Mouse (Mus musculus) forebrain, embryonic 11.5 days (tissue): ENCODE measurements around the gene Ncaph. TPM values are rescaled to one million over a fixed set of nuclear protein-coding genes. Genes with fewer than 3 reads are reported as not detected.
"Not testable (repeated sequence)": the region's sequence is repeated elsewhere in the genome, so short reads cannot be mapped to it uniquely, and the experiment has no call there.

ENCODE experiments used
- ATAC-seq: fragments of 200-750 bp; cut with Nextera tagmentation; replicated peaks from 2 replicates; pipeline ENCODE4 v1.8.0; 2017; ENCODE audit warnings: moderate TSS enrichment; ENCODE audit not compliant: low FRiP score
- DNase-seq: peaks from one replicate; pipeline ENCODE4 v3.0.0-alpha.2; 2017; ENCODE audit warnings: low spot score
- H3K27ac ChIP-seq: fragments of 300-500 bp; sonication (generic); 2 replicates; pipeline ENCODE4 v1.5.1; 2014; ENCODE audit warnings: low read depth, low read length
- H3K27me3 ChIP-seq: fragments of 300-500 bp; sonication (generic); 2 replicates; pipeline ENCODE4 v1.6.1; 2014; ENCODE audit warnings: mild to moderate bottlenecking, low read length, mixed read lengths; ENCODE audit not compliant: control insufficient read depth, insufficient read depth
- H3K36me3 ChIP-seq: fragments of 300-500 bp; sonication (generic); 2 replicates; pipeline ENCODE4 v1.6.1; 2014; ENCODE audit warnings: mild to moderate bottlenecking, low read length, moderate library complexity, mixed read lengths; ENCODE audit not compliant: control insufficient read depth, insufficient read depth
- H3K4me1 ChIP-seq: fragments of 300-500 bp; sonication (generic); replicated peaks from 2 replicates; pipeline ENCODE4 v1.6.1; 2014; ENCODE audit warnings: low read length, mixed read lengths; ENCODE audit not compliant: control insufficient read depth, insufficient read depth
- H3K4me2 ChIP-seq: fragments of 300-500 bp; sonication (generic); 2 replicates; pipeline ENCODE4 v1.6.1; 2014; ENCODE audit warnings: low read depth, mild to moderate bottlenecking, low read length, moderate library complexity, mixed read lengths; ENCODE audit not compliant: severe bottlenecking
- H3K4me3 ChIP-seq: fragments of 300-500 bp; sonication (generic); 2 replicates; pipeline ENCODE4 v1.5.1; 2014; ENCODE audit warnings: low read depth, low read length
- H3K9ac ChIP-seq: fragments of 300-500 bp; sonication (generic); 2 replicates; pipeline ENCODE4 v1.6.1; 2014; ENCODE audit warnings: low read length
- H3K9me3 ChIP-seq: fragments of 300-500 bp; sonication (generic); 2 replicates; pipeline ENCODE4 v1.6.1; 2016; ENCODE audit warnings: low read length, mixed read lengths; ENCODE audit not compliant: control insufficient read depth
- WGBS: fragments of 180-500 bp; shearing (Covaris S2); extraction: QIAGEN DNeasy Blood & Tissue Kit; methylation state at CpG from one replicate; pipeline ENCODE4 v1.1.7; 2014; 5-methylcytosine and 5-hydroxymethylcytosine counted together
- polyA plus RNA-seq: library from polyadenylated mRNA; unstranded; fragments of >200 nt; fragmentation: Nextera tagmentation; extraction: Ambion mirVana; gene quantifications from 2 replicates; pipeline ENCODE4 v1.2.1, GENCODE M21; 2014

Ncaph gene
- polyA plus RNA-seq, 1 experiment from 2014 or later, result 132 TPM

GRCm38 (mm10) chr2:127079066-127079465, 54.7 kb downstream of the Ncaph start:
- H3K27ac ChIP-seq, H3K9me3 ChIP-seq, H3K9ac ChIP-seq, H3K4me2 ChIP-seq, H3K4me3 ChIP-seq, H3K4me1 ChIP-seq, ATAC-seq, H3K27me3 ChIP-seq, H3K36me3 ChIP-seq, DNase-seq: not testable (repeated sequence)
- WGBS, result 88% methylated on average over 2 of the region's 2 CpGs

- H3K9ac ChIP-seq, result no peak overlapping the region
- 81% methylated on average over 9 of the region's 9 CpGs for WGBS
- ATAC-seq, result no peak
- no peaks in the 10 kb centered on the region for H3K27me3 ChIP-seq
- H3K9me3 ChIP-seq, result no peaks in the 10 kb centered on the region
- no peaks in the 10 kb centered on the region for H3K36me3 ChIP-seq
- no peak overlapping the region for H3K4me2 ChIP-seq
- no peak overlapping the region for H3K27ac ChIP-seq
- no peaks in the 10 kb centered on the region for H3K4me1 ChIP-seq
- no peak overlapping the region for H3K4me3 ChIP-seq
- DNase-seq, result no peak
These were observed 56.1 kb downstream of the Ncaph start for GRCm38 (mm10) chr2:127077611-127078010.

- Histone ChIP-seq H3K27ac (no peak overlapping the region), H3K36me3 (no peaks in the 10 kb centered on the region), H3K4me1 (no peaks in the 10 kb centered on the region), H3K27me3 (no peaks in the 10 kb centered on the region), H3K9me3 (no peaks in the 10 kb centered on the region), H3K9ac (no peak overlapping the region), H3K4me3 (no peak overlapping the region), H3K4me2 (no peak overlapping the region)
- ATAC-seq (no peak), DNase-seq (no peak)
- WGBS, result 93% methylated on average over 2 of the region's 2 CpGs
These were observed 59.6 kb downstream of the Ncaph start for GRCm38 (mm10) chr2:127074116-127074515.

- no peak overlapping the region for H3K27ac ChIP-seq
- WGBS, result 15% methylated on average over 6 of the region's 9 CpGs
- no peaks in the 10 kb centered on the region for H3K4me1 ChIP-seq
- no peak for DNase-seq
- H3K4me2 ChIP-seq, result peak overlapping the region; percentile 63
- ATAC-seq, result peak; percentile 47; the same call in 1 of the 2 replicates
- peak overlapping the region; percentile 75 for H3K9ac ChIP-seq
- no peaks in the 10 kb centered on the region; the same call in 1 of the 2 replicates for H3K36me3 ChIP-seq
- H3K4me3 ChIP-seq, result peak overlapping the region; percentile 50
- no peaks in the 10 kb centered on the region for H3K27me3 ChIP-seq
- no peaks in the 10 kb centered on the region for H3K9me3 ChIP-seq
These were observed 62.9 kb downstream of the Ncaph start for GRCm38 (mm10) chr2:127070879-127071278.

GRCm38 (mm10) chr2:127070435-127070841, 63.3 kb downstream of the Ncaph start, which contains the start of gene Blvra:
Blvra (plus strand) TSS chr2:127070665.
- WGBS, result under 1% methylated on average over 32 of the region's 32 CpGs

GRCm38 (mm10) chr2:127069781-127070434, 63.8 kb downstream of the Ncaph start:
- H3K9me3 ChIP-seq, result no peaks in the 10 kb centered on the region
- DNase-seq (no peak), ATAC-seq (no peak)
- H3K27me3 ChIP-seq, result no peaks in the 10 kb centered on the region
- peak overlapping the region; percentile 40 for H3K9ac ChIP-seq
- H3K27ac ChIP-seq, result no peak overlapping the region
- peak overlapping the region; percentile 63 for H3K4me2 ChIP-seq
- no peaks in the 10 kb centered on the region; the same call in 1 of the 2 replicates for H3K36me3 ChIP-seq
- WGBS, result 20% methylated on average over 11 of the region's 11 CpGs
- H3K4me1 ChIP-seq, result no peaks in the 10 kb centered on the region
- peak overlapping the region; percentile 50 for H3K4me3 ChIP-seq

More at GRCm38 (mm10) chr2:127070435-127070841, 63.3 kb downstream of the Ncaph start, which contains the start of gene Blvra:
- Histone ChIP-seq H3K4me2 (peak within 1 kb of the TSS; percentile 63), H3K27ac (no peak within 1 kb of the TSS), H3K9ac (peak within 1 kb of the TSS; percentile 75), H3K4me3 (peak within 1 kb of the TSS; percentile 50), H3K36me3 (no peaks in the 10 kb centered on the region; the same call in 1 of the 2 replicates), H3K4me1 (no peaks in the 10 kb centered on the region), H3K9me3 (no peaks in the 10 kb centered on the region), H3K27me3 (no peaks in the 10 kb centered on the region)
- peak; percentile 100 for ATAC-seq
- peak; percentile 95 for DNase-seq

GRCm38 (mm10) chr2:127068806-127069205, 64.9 kb downstream of the Ncaph start:
- Histone ChIP-seq H3K36me3 (no peaks in the 10 kb centered on the region; the same call in 1 of the 2 replicates), H3K27me3 (no peaks in the 10 kb centered on the region), H3K4me3 (no peak overlapping the region), H3K4me1 (no peaks in the 10 kb centered on the region), H3K9ac (no peak overlapping the region), H3K9me3 (no peaks in the 10 kb centered on the region), H3K4me2 (no peak overlapping the region), H3K27ac (no peak overlapping the region)
- ATAC-seq, result no peak
- DNase-seq, result no peak
- 78% methylated on average over 7 of the region's 7 CpGs for WGBS

GRCm38 (mm10) chr2:127061471-127061870, 72.3 kb downstream of the Ncaph start:
- H3K36me3 ChIP-seq, result no peaks in the 10 kb centered on the region; the same call in 1 of the 2 replicates

More at GRCm38 (mm10) chr2:127061471-127061870, 72.3 kb downstream of the Ncaph start:
- ATAC-seq (no peak), DNase-seq (no peak)
- H3K4me3 ChIP-seq, result no peak overlapping the region
- H3K27ac ChIP-seq, result no peak overlapping the region
- no peak overlapping the region for H3K9ac ChIP-seq
- no peaks in the 10 kb centered on the region for H3K9me3 ChIP-seq
- no peak overlapping the region for H3K4me2 ChIP-seq
- 92% methylated on average over 9 of the region's 9 CpGs for WGBS
- no peaks in the 10 kb centered on the region for H3K27me3 ChIP-seq
- H3K4me1 ChIP-seq, result no peaks in the 10 kb centered on the region
